Mouse (Mus musculus): ENCODE results near the gene Zbtb9.

- 0 out of 2 replicates have a peak, but pooled peaks have one; percentile 13 for TF ChIP-seq POLR2A (IDR thresholded peaks at IDR 0.05; ENCODE audit: low read depth, low read length)
- no peak for TF ChIP-seq CTCF (IDR thresholded peaks at IDR 0.05; ENCODE audit: borderline replicate concordance, insufficient read depth, low read length)
Observed at GRCm38 (mm10) chr17:26948316-26949050, 24.5 kb upstream of the Zbtb9 start.

All from embryonic fibroblast, embryonic 13.5 days (primary cell).